Mouse (Mus musculus) lung, postnatal 0 days (tissue): ENCODE data around the gene Ifi27l2a.

Experiments used
- CTCF ChIP-seq: IDR thresholded peaks from 2 replicates; pipeline ENCODE4 v1.5.1; 2016; ENCODE audit warnings: antibody characterized with exemption, mild to moderate bottlenecking
- EP300 ChIP-seq: IDR thresholded peaks from 2 replicates; pipeline ENCODE4 v1.6.1; 2016; ENCODE audit warnings: antibody characterized with exemption, mild to moderate bottlenecking, control low read depth

DNA sequence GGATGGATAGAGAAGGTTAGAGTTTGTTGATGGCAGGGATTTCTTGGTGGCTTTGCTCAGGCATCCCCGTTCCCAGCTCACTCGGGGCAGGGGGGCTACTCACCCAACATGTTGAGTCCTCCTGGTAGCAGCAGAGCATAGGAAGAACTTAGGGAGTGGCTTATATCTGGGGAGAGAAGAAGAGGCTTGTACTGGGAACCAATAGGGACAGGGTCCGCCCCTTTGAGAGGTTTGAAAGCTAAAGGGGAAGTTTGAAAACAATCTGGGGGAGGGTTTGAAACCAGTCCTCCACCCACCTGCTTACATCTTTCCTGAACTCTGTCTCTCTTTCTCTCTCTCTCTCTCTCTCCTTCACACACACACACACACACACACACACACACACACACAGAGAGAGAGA, at the start of gene Ifi27l2a:
- TF ChIP-seq CTCF, result no peak
- TF ChIP-seq EP300, result no peak
